Mouse (Mus musculus) duodenum, adult 2 months (tissue): ENCODE data around the gene Cma1. TPM values are rescaled to one million over a fixed set of nuclear protein-coding genes. Genes with fewer than 3 reads are reported as not detected.

Source experiments
- polyA plus RNA-seq: library from polyadenylated mRNA; depleted of rRNA; stranded (reverse); fragments of >200 nt; gene quantifications from 2 replicates; pipeline ENCODE4 v1.2.3, GENCODE M21; 2012; ENCODE audit warnings: low replicate concordance; rRNA removed

The Cma1 gene
- not detected in 2 replicates for polyA plus RNA-seq

GRCm38 (mm10) chr14:55944575-55944974, at the start of gene Cma1:
TSS of gene Cma1 (minus strand) at chr14:55944675.

GRCm38 (mm10) chr14:55950346-55951030, 6.0 kb upstream of the Cma1 start, which contains the start of gene Cma2:
TSS of gene Cma2 (plus strand) at chr14:55950980.

GRCm38 (mm10) chr14:55899701-55900413, 44.6 kb downstream of the Cma1 start, which contains the start of gene Sdr39u1:
TSS of gene Sdr39u1 (minus strand) at chr14:55900293.

Other genes starting within 250 kb of the Cma1 start
- gene Tgm1, start 230.7 kb downstream of the Cma1 start, polyA plus RNA-seq: 0.48 and 0.58 TPM in 2 replicates
- 44.0 and 48.3 TPM in 2 replicates for gene Rabggta, start 222.4 kb downstream of the Cma1 start, polyA plus RNA-seq
- gene Dhrs1, start 199.0 kb downstream of the Cma1 start, polyA plus RNA-seq: 404 and 508 TPM in 2 replicates
- 10.6 and 12.5 TPM in 2 replicates for gene Nop9, start 199.0 kb downstream of the Cma1 start, polyA plus RNA-seq
- gene Cideb, start 186.2 kb downstream of the Cma1 start, polyA plus RNA-seq: 265 and 662 TPM in 2 replicates
- 36.1 and 162 TPM in 2 replicates for gene Ltb4r2, start 183.2 kb downstream of the Cma1 start, polyA plus RNA-seq
- 14.4 and 49.5 TPM in 2 replicates for gene Ltb4r1, start 178.7 kb downstream of the Cma1 start, polyA plus RNA-seq
- 3.4 and 3.5 TPM in 2 replicates for gene Adcy4, start 160.6 kb downstream of the Cma1 start, polyA plus RNA-seq
- 46.1 and 54.9 TPM in 2 replicates for gene Ripk3, start 155.8 kb downstream of the Cma1 start, polyA plus RNA-seq
- gene Nfatc4, start 121.5 kb downstream of the Cma1 start, polyA plus RNA-seq: 10.9 and 11.1 TPM in 2 replicates
- 1.6 TPM in 2 replicates for gene Nynrin, start 90.7 kb downstream of the Cma1 start, polyA plus RNA-seq
- 0.15 and 0.32 TPM in 2 replicates for gene Cbln3, start 60.3 kb downstream of the Cma1 start, polyA plus RNA-seq
- gene Khnyn, start 59.7 kb downstream of the Cma1 start, polyA plus RNA-seq: 15.1 and 17.9 TPM in 2 replicates
- 31.1 and 34.9 TPM in 2 replicates for gene Sdr39u1, start 44.4 kb downstream of the Cma1 start, polyA plus RNA-seq
- gene Cma2, start 6.3 kb upstream of the Cma1 start, polyA plus RNA-seq: 0.12 TPM in 1 of 2 replicates, not detected in the other
- gene Mcpt1, start 73.3 kb upstream of the Cma1 start, polyA plus RNA-seq: 5.8 and 12.7 TPM in 2 replicates
- gene Mcpt9, start 85.8 kb upstream of the Cma1 start, polyA plus RNA-seq: 0.05 TPM in 1 of 2 replicates, not detected in the other
- gene Mcpt2, start 97.4 kb upstream of the Cma1 start, polyA plus RNA-seq: 0.43 and 1.5 TPM in 2 replicates
- gene Mcpt4, start 117.6 kb upstream of the Cma1 start, polyA plus RNA-seq: 0.15 and 0.81 TPM in 2 replicates
- not detected in 2 replicates for gene Mcpt8, start 140.6 kb upstream of the Cma1 start, polyA plus RNA-seq
- gene Ctsg, start 157.9 kb upstream of the Cma1 start, polyA plus RNA-seq: not detected in 2 replicates
- gene Gzme, start 175.9 kb upstream of the Cma1 start, polyA plus RNA-seq: not detected in 2 replicates
- gene Gzmd, start 187.9 kb upstream of the Cma1 start, polyA plus RNA-seq: not detected in 2 replicates
- gene Gzmg, start 214.9 kb upstream of the Cma1 start, polyA plus RNA-seq: not detected in 2 replicates
- not detected in 2 replicates for gene Gzmn, start 229.9 kb upstream of the Cma1 start, polyA plus RNA-seq